Mouse (Mus musculus) central nervous system, embryonic 14 days (tissue): ENCODE data around the gene Agl. TPM values are rescaled to one million over a fixed set of nuclear protein-coding genes. Genes with fewer than 3 reads are reported as not detected.

Experiments
- polyA plus RNA-seq: library from polyadenylated mRNA; depleted of rRNA; stranded (reverse); fragments of >200 nt; gene quantifications from 2 replicates; pipeline ENCODE4 v1.2.3, GENCODE M21; 2012; rRNA removed

The Agl gene
- polyA plus RNA-seq: 13.8 and 15.0 TPM in 2 replicates

GRCm38 (mm10) chr3:116807811-116808506 lies at the start of gene Agl:
Gene Agl (minus strand): TSS chr3:116808166.

GRCm38 (mm10) chr3:116712436-116712881 lies 95.5 kb downstream of the Agl start, which contains the start of gene Slc35a3:
Gene Slc35a3 (minus strand): TSS chr3:116712831.

Other genes starting within 250 kb of the Agl start
- 0.09 and 0.26 TPM in 2 replicates for gene Lrrc39, start 245.2 kb downstream of the Agl start, polyA plus RNA-seq
- gene Sass6, start 213.2 kb downstream of the Agl start, polyA plus RNA-seq: 12.2 and 14.1 TPM in 2 replicates
- gene Trmt13, start 193.6 kb downstream of the Agl start, polyA plus RNA-seq: 32.1 and 35.5 TPM in 2 replicates
- gene Mfsd14a, start 145.5 kb downstream of the Agl start, polyA plus RNA-seq: 37.3 and 39.6 TPM in 2 replicates
- not detected in 2 replicates for gene Gm43191, start 126.9 kb downstream of the Agl start, polyA plus RNA-seq
- 10.7 and 12.1 TPM in 2 replicates for gene Slc35a3, start 95.3 kb downstream of the Agl start, polyA plus RNA-seq
- gene Frrs1, start 51.3 kb upstream of the Agl start, polyA plus RNA-seq: 3.1 and 3.4 TPM in 2 replicates
- gene 4930455H04Rik, start 160.1 kb upstream of the Agl start, polyA plus RNA-seq: not detected in 2 replicates
- gene Palmd, start 160.8 kb upstream of the Agl start, polyA plus RNA-seq: 9.9 and 10.6 TPM in 2 replicates